Mouse (Mus musculus) liver, adult 2 months (tissue): ENCODE results near the gene Atp1b1.

Experiments
- CTCF ChIP-seq: fragments of 200-500 bp; IDR thresholded peaks from 2 replicates; pipeline ENCODE4 v1.5.1; 2011; ENCODE audit warnings: low read depth, low read length, control low read depth
- POLR2A ChIP-seq: fragments of 200-500 bp; IDR thresholded peaks from 2 replicates; pipeline ENCODE4 v1.6.1; 2011; ENCODE audit warnings: low read length, control low read depth; ENCODE audit not compliant: insufficient read depth; ENCODE audit errors: extremely low read depth

DNA sequence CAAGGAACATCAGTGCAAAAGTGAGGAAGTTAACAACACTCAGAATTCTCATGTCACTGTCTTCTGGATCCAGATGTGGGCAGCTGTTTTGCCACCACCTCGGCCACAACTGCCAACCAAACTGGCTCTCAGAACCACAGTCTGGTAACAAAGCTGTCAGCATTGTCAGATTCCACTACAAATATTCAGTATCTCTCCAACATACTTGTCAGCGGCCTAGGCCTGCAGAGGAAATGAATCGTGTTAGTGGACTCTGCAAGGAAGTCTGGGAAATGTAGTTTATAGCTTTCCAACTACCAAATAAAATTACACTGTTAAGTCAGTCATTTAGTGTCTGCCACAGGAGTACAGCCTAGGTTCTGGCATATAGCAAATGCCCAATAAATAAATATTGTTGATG is 40.6 kb downstream of the Atp1b1 start:
- no peak for TF ChIP-seq CTCF
- TF ChIP-seq POLR2A: no peak
